Mouse (Mus musculus): ENCODE measurements at regions not wholly inside any gene's neighbourhood (a gene's known extent, or its start where the extent isn't known, plus 50 kb on each side); places are given as distances from the start of the nearest gene placed in this dataset.

DNA sequence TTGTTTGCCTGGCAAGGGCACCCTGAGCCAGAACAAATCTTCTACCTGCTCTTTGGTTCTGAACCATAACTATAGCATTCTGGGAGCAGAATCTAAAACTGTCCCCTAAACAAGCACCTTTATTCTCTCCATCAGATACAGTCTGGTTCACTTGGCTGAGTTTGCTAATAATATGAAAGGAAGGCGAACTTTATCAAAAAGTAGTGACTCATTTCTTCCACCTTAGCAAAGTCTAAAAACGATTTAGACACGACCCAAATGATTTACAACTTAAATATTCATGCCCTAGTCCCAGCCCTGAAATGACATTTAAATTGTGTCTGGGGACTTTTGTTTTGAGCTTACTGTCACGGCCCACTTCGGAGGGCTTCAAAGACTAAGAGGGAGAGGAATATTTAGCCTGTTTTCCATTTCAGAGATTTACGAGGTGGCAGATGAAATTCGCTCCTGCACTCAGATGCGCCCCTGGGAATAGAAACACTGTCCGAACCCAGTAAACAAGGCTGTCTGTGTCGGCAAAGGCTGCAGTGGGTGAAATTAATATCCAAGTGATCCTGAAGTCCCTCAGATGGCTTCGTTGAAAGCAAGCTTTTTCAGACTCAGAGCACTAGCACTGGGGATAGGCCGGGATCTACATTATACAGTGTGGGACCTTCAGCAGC is 184.6 kb downstream of the Rps15a start:
- Histone ChIP-seq H3K4me1 (ENCODE audit: control insufficient read depth, insufficient read depth, low read length) (no peaks in the 10 kb centered on the region), H3K27me3 (ENCODE audit: control insufficient read depth, insufficient read depth, low read length) (no peaks in the 10 kb centered on the region), H3K9ac (ENCODE audit: low read depth, low read length) (no peak overlapping the region), H3K27ac (replicated peaks; ENCODE audit: insufficient read depth, low read depth, low read length) (no peak overlapping the region), H3K4me3 (ENCODE audit: insufficient read depth, low read depth, low read length) (no peak overlapping the region), H3K36me3 (ENCODE audit: control insufficient read depth, insufficient read depth, low read length) (no peaks in the 10 kb centered on the region), H3K79me2 (ENCODE audit: control insufficient read depth, insufficient read depth, low read length) (no peaks in the 10 kb centered on the region)
- TF ChIP-seq POLR2A (IDR thresholded peaks at IDR 0.05; ENCODE audit: extremely low read depth, insufficient read depth, low read length) (no peak), CTCF (IDR thresholded peaks at IDR 0.05; ENCODE audit: low read depth, low read length) (no peak)
- 81% methylated on average over 12 of the region's 12 CpGs for WGBS
- DNase-seq (ENCODE audit: extremely low read depth, low read depth, low spot score) = no peak

DNA sequence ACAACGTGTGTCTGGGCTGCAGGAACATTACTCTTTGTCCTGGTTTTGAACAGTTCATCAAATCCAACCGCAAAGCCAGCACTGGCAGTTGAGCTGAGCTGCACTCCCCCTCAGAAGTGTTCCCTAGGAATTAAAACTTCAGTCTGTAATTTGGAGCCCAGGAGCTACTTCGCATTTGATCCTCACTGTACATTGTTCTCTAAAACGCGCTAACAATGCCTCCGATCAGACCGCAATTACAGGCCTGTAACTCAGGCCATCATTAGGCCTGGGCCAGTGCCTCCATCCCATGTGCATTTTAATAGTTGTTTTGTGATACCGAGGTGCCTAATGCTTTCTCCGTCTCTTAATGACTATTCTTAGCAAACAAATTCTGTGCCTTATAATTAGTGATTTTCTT is 185.6 kb downstream of the Rps15a start:
- no peak for DNase-seq (ENCODE audit: extremely low read depth, low read depth, low spot score)
- TF ChIP-seq POLR2A (IDR thresholded peaks at IDR 0.05; ENCODE audit: extremely low read depth, insufficient read depth, low read length) (no peak), CTCF (IDR thresholded peaks at IDR 0.05; ENCODE audit: low read depth, low read length) (no peak)
- Histone ChIP-seq H3K9ac (ENCODE audit: low read depth, low read length) (no peak overlapping the region), H3K36me3 (ENCODE audit: control insufficient read depth, insufficient read depth, low read length) (no peaks in the 10 kb centered on the region), H3K79me2 (ENCODE audit: control insufficient read depth, insufficient read depth, low read length) (no peaks in the 10 kb centered on the region), H3K27ac (replicated peaks; ENCODE audit: insufficient read depth, low read depth, low read length) (no peak overlapping the region), H3K27me3 (ENCODE audit: control insufficient read depth, insufficient read depth, low read length) (no peaks in the 10 kb centered on the region), H3K4me3 (ENCODE audit: insufficient read depth, low read depth, low read length) (no peak overlapping the region), H3K4me1 (ENCODE audit: control insufficient read depth, insufficient read depth, low read length) (no peaks in the 10 kb centered on the region)
- WGBS = 89% methylated on average over 9 of the region's 9 CpGs

DNA sequence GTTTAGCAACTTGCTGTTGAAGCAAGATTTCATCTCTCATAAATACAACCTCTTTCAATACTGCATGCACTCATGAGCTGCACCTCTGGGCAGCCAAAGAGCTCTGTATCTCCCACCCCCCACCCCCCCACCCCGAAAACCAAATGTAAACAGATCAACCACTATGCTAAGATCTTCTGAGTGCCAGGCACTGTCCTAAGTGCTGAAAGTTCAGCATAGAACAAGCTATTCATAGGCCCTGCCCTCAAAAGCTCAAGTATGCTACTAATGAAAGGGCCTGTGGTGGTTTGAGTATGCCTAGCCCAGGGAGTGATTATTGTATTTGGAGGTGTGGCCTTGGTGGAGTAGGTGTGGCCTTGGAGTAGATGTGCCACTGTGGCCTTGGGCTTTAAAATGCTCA is 189.6 kb downstream of the Rps15a start:
- DNase-seq (ENCODE audit: extremely low read depth, low read depth, low spot score) = no peak
- no peak overlapping the region for H3K4me3 ChIP-seq (ENCODE audit: insufficient read depth, low read depth, low read length)
- no peaks in the 10 kb centered on the region for H3K36me3 ChIP-seq (ENCODE audit: control insufficient read depth, insufficient read depth, low read length)
- H3K9ac ChIP-seq (ENCODE audit: low read depth, low read length) = no peak overlapping the region
- TF ChIP-seq POLR2A (IDR thresholded peaks at IDR 0.05; ENCODE audit: extremely low read depth, insufficient read depth, low read length) = no peak
- no peak for TF ChIP-seq CTCF (IDR thresholded peaks at IDR 0.05; ENCODE audit: low read depth, low read length)
- no peaks in the 10 kb centered on the region for H3K4me1 ChIP-seq (ENCODE audit: control insufficient read depth, insufficient read depth, low read length)
- 0% methylated on average over 1 of the region's 1 CpGs for WGBS
- no peaks in the 10 kb centered on the region for H3K79me2 ChIP-seq (ENCODE audit: control insufficient read depth, insufficient read depth, low read length)
- H3K27ac ChIP-seq (replicated peaks; ENCODE audit: insufficient read depth, low read depth, low read length) = no peak overlapping the region
- H3K27me3 ChIP-seq (ENCODE audit: control insufficient read depth, insufficient read depth, low read length) = no peaks in the 10 kb centered on the region

DNA sequence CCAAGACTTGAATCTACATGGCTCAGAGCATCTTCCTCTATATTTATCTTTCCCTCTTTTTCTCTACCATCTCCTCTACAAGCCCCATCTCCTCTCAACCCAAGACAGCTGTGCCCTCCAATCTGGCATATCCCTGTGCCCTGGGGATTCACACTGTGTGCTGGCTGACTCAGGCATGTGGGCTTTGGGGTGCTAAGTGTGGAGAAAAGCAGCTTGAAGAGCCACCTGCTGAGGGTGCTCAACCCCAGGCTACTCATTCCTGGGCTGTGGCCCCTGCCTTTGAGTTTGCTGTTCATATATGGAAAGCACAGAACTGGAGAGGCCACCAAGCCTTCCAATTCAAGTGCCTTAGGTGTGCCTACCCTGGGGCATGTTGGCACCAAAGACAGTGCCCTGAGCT is 193.7 kb downstream of the Rps15a start:
- Histone ChIP-seq H3K27ac (replicated peaks; ENCODE audit: insufficient read depth, low read depth, low read length) (no peak overlapping the region), H3K79me2 (ENCODE audit: control insufficient read depth, insufficient read depth, low read length) (no peaks in the 10 kb centered on the region), H3K27me3 (ENCODE audit: control insufficient read depth, insufficient read depth, low read length) (no peaks in the 10 kb centered on the region), H3K4me3 (ENCODE audit: insufficient read depth, low read depth, low read length) (no peak overlapping the region), H3K9ac (ENCODE audit: low read depth, low read length) (no peak overlapping the region), H3K4me1 (ENCODE audit: control insufficient read depth, insufficient read depth, low read length) (no peaks in the 10 kb centered on the region), H3K36me3 (ENCODE audit: control insufficient read depth, insufficient read depth, low read length) (no peaks in the 10 kb centered on the region)
- TF ChIP-seq POLR2A (IDR thresholded peaks at IDR 0.05; ENCODE audit: extremely low read depth, insufficient read depth, low read length) (no peak), CTCF (IDR thresholded peaks at IDR 0.05; ENCODE audit: low read depth, low read length) (no peak)
- no peak for DNase-seq (ENCODE audit: extremely low read depth, low read depth, low spot score)

DNA sequence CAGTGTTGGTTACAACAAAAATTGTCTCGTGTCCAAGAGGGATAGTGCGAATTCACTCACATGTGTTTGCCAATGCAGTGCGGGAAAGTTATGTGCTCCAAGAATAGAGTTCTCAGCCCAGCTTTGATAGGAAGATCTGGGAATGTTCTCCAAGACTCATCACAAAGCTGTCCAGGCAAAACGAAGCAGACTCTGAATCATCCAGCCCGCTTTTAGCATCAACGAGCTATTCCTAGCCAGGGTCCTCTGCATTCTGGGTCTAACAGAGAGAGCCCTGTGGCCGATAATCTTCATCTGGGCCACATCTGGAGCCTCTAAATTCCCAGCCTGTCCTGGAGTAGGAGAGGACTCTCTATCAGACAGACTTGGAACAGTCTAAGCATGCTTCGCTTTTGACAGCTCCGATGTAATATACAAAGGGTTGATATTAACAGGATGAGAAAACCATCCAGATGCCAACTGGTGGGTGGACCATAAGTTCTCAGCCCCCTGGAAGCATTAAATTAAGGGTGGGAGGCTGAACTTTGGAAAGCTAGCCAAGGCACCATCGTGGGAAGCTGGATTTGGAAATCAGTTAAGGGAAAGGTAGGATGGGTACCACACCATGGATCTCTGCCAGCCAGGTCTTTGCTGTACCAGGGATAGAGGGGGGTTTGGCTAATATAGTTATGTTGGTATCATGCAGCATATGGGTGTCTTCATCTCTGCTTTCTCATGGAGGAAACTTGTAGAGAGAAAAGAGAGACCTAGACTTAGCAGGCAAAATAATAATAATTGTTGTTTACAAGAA is 197.6 kb downstream of the Rps15a start:
- Histone ChIP-seq H3K4me1 (ENCODE audit: control insufficient read depth, insufficient read depth, low read length) (no peaks in the 10 kb centered on the region), H3K27me3 (ENCODE audit: control insufficient read depth, insufficient read depth, low read length) (no peaks in the 10 kb centered on the region), H3K27ac (replicated peaks; ENCODE audit: insufficient read depth, low read depth, low read length) (no peak overlapping the region), H3K9ac (ENCODE audit: low read depth, low read length) (no peak overlapping the region), H3K4me3 (ENCODE audit: insufficient read depth, low read depth, low read length) (no peak overlapping the region), H3K79me2 (ENCODE audit: control insufficient read depth, insufficient read depth, low read length) (no peaks in the 10 kb centered on the region), H3K36me3 (ENCODE audit: control insufficient read depth, insufficient read depth, low read length) (no peaks in the 10 kb centered on the region)
- TF ChIP-seq CTCF (IDR thresholded peaks at IDR 0.05; ENCODE audit: low read depth, low read length) (no peak), POLR2A (IDR thresholded peaks at IDR 0.05; ENCODE audit: extremely low read depth, insufficient read depth, low read length) (no peak)
- 83% methylated on average over 10 of the region's 10 CpGs for WGBS
- no peak for DNase-seq (ENCODE audit: extremely low read depth, low read depth, low spot score)

DNA sequence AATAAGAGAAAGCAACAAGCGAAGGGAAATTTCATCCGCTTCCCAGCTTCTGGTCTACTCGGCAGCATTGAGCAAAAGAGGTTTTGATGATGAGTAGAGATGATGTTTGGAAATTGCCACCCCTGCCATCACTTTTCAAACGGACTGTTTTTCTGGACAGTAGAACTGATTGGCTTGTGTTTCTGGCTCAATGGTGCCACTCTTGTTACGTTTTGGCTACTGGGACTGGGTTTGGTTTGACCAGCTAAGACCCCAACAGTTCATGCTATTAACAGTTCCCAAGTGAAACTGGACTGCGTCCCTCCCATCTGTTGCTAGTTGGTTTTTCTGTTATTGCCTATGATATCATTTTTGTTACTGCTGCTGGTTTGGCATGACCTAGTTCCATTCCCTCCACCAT is 199.1 kb downstream of the Rps15a start:
- DNase-seq (ENCODE audit: extremely low read depth, low read depth, low spot score) = no peak
- H3K79me2 ChIP-seq (ENCODE audit: control insufficient read depth, insufficient read depth, low read length) = no peaks in the 10 kb centered on the region
- no peaks in the 10 kb centered on the region for H3K27me3 ChIP-seq (ENCODE audit: control insufficient read depth, insufficient read depth, low read length)
- no peak overlapping the region for H3K9ac ChIP-seq (ENCODE audit: low read depth, low read length)
- TF ChIP-seq POLR2A (IDR thresholded peaks at IDR 0.05; ENCODE audit: extremely low read depth, insufficient read depth, low read length) (no peak), CTCF (IDR thresholded peaks at IDR 0.05; ENCODE audit: low read depth, low read length) (no peak)
- H3K4me3 ChIP-seq (ENCODE audit: insufficient read depth, low read depth, low read length) = no peak overlapping the region
- no peaks in the 10 kb centered on the region for H3K4me1 ChIP-seq (ENCODE audit: control insufficient read depth, insufficient read depth, low read length)
- WGBS = 89% methylated on average over 6 of the region's 6 CpGs
- no peak overlapping the region for H3K27ac ChIP-seq (replicated peaks; ENCODE audit: insufficient read depth, low read depth, low read length)
- H3K36me3 ChIP-seq (ENCODE audit: control insufficient read depth, insufficient read depth, low read length) = no peaks in the 10 kb centered on the region
